Mouse (Mus musculus): ENCODE data around the gene Cdh13. TPM values are rescaled to one million over a fixed set of nuclear protein-coding genes. Genes with fewer than 3 reads are reported as not detected.

Cdh13 gene
- polyA plus RNA-seq, 1 experiment: not detected

DNA sequence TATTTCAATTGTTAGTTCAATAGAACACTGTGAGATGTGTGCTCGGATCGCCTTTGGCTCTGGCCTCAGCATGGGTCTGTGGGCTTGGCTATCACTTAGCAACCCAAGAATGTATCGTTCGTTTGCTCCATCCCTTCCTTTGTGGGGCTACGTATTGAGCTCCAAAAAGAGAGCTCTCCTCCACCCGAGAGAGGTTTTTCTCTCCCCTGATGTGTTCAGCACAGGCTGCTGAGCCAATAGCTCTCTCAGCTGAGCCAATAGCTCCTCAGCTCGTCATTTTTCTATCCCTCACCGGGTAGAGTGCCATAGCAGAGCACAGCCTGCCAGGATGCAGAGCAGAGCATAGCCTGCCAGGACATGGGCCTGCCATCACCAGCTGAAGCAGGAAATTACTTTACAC lies 345.2 kb downstream of the Cdh13 start:
- TF ChIP-seq GATA1 (IDR thresholded peaks at IDR 0.05; ENCODE audit: low read length) (no peak), TAL1 (IDR thresholded peaks at IDR 0.05; ENCODE audit: low read length) (no peak)
- Histone ChIP-seq H3K27me3 (ENCODE audit: control insufficient read depth) (no peaks in the 10 kb centered on the region), H3K4me3 (replicated peaks) (no peak overlapping the region), H3K4me1 (ENCODE audit: control insufficient read depth) (no peaks in the 10 kb centered on the region), H3K9me3 (ENCODE audit: control insufficient read depth, low read length) (peaks cover 32% of the 10 kb centered on the region), H3K36me3 (ENCODE audit: control insufficient read depth) (no peaks in the 10 kb centered on the region)

DNA sequence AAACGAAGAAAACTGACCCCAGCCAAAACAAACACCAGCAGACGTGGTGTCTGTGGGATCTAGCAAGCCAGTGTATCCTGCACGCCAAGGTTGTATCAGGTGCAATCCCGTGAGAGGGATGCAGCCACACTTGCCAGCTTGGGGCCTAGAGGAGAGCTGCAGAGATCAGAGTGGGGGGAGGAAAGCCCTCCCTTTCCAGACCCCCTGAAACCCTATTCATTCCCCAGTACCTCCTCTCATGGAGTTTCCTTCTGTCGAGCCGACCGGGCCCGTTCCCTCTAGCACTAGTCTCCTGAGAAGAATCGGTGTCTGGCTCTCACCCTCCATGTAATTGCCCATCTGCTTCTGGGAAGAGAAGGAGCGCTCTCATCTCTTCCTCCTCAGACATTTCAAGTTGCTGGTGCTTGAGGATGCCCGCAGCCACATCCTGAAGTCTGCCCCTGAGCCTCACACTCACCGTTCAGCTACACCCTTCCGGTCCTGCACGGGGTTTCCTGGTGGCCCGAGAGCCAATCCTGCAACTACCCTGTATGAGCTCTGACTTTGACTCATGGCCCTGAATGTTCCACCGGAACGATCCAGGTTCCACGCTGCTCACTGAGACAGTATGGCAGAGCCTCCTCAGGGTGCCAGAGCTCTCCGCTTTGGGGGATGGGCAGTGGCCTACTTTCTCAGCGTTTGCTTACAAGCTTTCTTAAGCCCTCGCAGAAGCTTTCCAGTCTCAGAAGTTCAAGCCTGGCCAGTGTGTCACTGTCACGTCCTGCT lies 351.9 kb downstream of the Cdh13 start:
- H3K4me3 ChIP-seq (replicated peaks): no peak overlapping the region
- no peaks in the 10 kb centered on the region for H3K4me1 ChIP-seq (ENCODE audit: control insufficient read depth)
- no peaks in the 10 kb centered on the region for H3K27me3 ChIP-seq (ENCODE audit: control insufficient read depth)
- TF ChIP-seq GATA1 (IDR thresholded peaks at IDR 0.05; ENCODE audit: low read length) (no peak), TAL1 (IDR thresholded peaks at IDR 0.05; ENCODE audit: low read length) (no peak)
- no peaks in the 10 kb centered on the region for H3K36me3 ChIP-seq (ENCODE audit: control insufficient read depth)
- H3K9me3 ChIP-seq (ENCODE audit: control insufficient read depth, low read length): peaks cover 50% of the 10 kb centered on the region

DNA sequence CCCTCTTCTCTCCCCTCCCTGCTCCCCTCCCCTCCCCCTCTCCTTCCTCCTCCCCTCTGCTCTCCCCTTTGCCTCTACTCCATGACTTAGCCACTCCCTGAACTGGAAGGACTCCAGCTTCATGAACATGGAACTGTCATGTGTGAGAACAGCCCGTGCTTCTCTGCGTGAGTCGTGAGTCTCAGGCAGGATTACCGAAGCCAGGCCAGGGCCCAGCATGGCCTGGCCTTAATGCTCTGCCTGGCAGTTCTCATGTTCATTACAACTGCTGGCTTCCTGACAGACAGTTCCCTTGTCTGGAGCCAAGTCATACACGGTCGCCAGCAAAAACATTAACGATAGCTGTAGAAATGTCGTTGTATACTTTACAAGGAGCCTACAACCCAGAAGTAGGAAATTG lies 356.1 kb downstream of the Cdh13 start:
- Histone ChIP-seq H3K9me3 (ENCODE audit: control insufficient read depth, low read length) (peaks cover 54% of the 10 kb centered on the region), H3K36me3 (ENCODE audit: control insufficient read depth) (no peaks in the 10 kb centered on the region), H3K4me3 (replicated peaks) (no peak overlapping the region), H3K27me3 (ENCODE audit: control insufficient read depth) (no peaks in the 10 kb centered on the region), H3K4me1 (ENCODE audit: control insufficient read depth) (no peaks in the 10 kb centered on the region)
- no peak for TF ChIP-seq TAL1 (IDR thresholded peaks at IDR 0.05; ENCODE audit: low read length)
- TF ChIP-seq GATA1 (IDR thresholded peaks at IDR 0.05; ENCODE audit: low read length): no peak

DNA sequence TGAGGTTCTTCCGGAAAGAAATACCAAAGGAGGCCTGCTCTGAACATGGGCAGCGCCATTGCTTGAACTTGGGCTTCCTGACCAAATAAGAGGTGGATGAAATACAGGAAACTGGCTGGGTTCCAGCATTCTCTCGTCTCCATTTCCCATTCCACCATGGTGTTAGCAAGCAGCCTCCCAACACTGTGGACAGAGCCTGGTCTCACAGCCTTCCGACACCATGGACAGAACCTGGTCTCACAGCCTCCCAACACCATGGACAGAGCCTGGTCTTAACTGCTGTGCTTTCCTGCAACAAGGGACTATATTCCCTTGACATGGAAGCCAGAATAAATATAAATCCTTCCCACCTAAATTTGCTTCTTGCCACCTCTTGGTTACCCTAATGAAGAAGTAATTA lies 358.3 kb downstream of the Cdh13 start:
- Histone ChIP-seq H3K4me3 (replicated peaks) (no peak overlapping the region), H3K27me3 (ENCODE audit: control insufficient read depth) (no peaks in the 10 kb centered on the region), H3K36me3 (ENCODE audit: control insufficient read depth) (no peaks in the 10 kb centered on the region), H3K9me3 (ENCODE audit: control insufficient read depth, low read length) (peaks cover 61% of the 10 kb centered on the region), H3K4me1 (ENCODE audit: control insufficient read depth) (no peaks in the 10 kb centered on the region)
- TF ChIP-seq GATA1 (IDR thresholded peaks at IDR 0.05; ENCODE audit: low read length): no peak
- no peak for TF ChIP-seq TAL1 (IDR thresholded peaks at IDR 0.05; ENCODE audit: low read length)

DNA sequence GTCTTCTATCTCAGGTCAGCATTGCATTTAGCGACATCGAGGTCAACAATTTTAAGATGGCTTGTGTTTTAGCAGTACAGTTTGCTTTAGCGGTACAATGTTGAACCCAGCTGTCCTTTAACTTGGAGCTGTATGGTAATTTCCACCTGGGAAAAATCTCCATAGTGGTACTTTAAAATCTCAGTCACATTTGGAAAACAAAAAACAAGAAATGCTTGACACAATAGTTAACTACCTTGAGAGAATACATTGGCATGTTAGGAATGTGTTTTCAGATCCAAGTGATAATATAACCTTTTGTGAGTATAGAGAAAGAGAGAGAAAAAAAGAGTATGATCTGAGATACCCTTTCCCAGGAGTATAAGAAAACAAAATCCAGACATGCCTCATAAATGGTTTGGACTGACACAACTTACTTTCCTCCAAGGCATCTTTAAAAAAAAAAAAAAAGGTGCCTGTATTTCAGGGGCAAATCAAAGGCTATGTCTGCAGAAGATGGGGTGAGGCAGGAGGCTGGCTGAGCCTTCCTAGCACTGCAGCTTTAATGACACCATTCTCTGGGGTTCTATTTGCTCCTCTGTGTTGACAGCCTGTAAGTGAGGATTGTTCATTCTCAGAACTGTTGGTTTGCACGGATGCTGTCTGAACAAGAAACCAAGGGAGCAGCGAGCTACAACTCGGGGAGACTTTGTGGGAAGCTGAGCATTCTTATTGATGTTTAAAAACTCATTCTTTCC lies 365.4 kb downstream of the Cdh13 start:
- Histone ChIP-seq H3K27me3 (ENCODE audit: control insufficient read depth) (no peaks in the 10 kb centered on the region), H3K4me1 (ENCODE audit: control insufficient read depth) (no peaks in the 10 kb centered on the region), H3K9me3 (ENCODE audit: control insufficient read depth, low read length) (peaks cover 36% of the 10 kb centered on the region), H3K36me3 (ENCODE audit: control insufficient read depth) (no peaks in the 10 kb centered on the region), H3K4me3 (replicated peaks) (no peak overlapping the region)
- no peak for TF ChIP-seq GATA1 (IDR thresholded peaks at IDR 0.05; ENCODE audit: low read length)
- no peak for TF ChIP-seq TAL1 (IDR thresholded peaks at IDR 0.05; ENCODE audit: low read length)

DNA sequence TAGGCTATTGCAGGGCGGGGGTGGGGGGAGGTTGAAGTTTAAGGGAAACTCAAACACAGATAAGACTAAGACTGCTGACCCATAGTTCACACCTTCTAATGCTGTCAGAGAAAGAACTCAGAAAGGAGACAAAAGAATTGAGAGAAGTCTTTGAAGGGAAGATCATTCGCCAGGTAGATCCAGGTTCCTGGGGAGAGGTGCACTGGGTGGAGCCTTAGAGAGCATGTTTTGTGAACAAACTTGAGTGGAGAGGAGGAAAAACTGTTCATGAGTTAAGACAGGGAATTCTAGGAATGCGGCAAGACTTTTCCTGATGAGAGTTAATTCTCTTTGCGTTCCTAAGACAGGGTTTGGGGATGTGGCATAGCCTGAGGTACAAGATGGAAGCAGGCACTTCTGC lies 366.4 kb downstream of the Cdh13 start:
- H3K9me3 ChIP-seq (ENCODE audit: control insufficient read depth, low read length): peaks cover 38% of the 10 kb centered on the region
- TF ChIP-seq GATA1 (IDR thresholded peaks at IDR 0.05; ENCODE audit: low read length) (no peak), TAL1 (IDR thresholded peaks at IDR 0.05; ENCODE audit: low read length) (no peak)

DNA sequence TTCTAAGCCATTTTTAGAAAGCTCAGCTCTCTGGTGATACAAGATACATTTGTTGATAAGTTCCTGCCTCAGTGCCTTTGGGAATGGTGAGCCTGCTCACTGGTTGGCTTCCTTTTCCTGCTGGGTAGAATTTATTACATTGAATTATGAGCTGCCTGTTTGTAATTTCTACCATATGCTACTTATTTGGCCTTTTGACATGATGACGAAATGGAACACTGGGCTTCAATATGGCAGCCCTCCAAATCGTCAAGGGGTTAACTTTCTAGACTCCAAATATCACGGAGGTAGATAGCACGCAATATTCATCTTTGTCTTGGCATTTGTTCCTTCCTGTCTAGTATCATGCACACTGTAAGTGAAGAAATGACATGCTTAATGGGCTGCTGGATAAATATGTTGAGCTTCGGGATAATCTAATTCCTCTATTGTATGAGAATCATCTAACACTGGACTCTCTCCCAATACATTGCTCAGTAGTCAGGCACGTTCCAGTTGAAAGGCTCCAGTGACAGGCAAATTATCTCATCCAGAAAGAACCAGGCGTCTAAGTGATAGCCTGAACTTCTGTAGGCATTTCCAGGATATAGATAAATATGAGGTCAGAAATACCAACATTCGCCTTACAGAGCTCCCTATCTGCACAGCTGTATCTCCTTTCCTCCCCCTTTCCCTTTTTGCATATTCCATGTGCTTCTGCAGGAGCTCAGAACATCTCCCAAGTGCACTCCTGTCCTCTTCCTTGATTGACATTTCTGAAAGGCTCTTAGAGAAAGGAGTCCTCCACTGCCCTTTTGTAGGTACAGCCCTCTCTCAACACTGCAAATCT lies 378.7 kb downstream of the Cdh13 start:
- no peak overlapping the region for H3K4me3 ChIP-seq (replicated peaks)
- H3K27me3 ChIP-seq (ENCODE audit: control insufficient read depth): no peaks in the 10 kb centered on the region
- no peaks in the 10 kb centered on the region for H3K4me1 ChIP-seq (ENCODE audit: control insufficient read depth)
- peaks cover 63% of the 10 kb centered on the region for H3K9me3 ChIP-seq (ENCODE audit: control insufficient read depth, low read length)
- no peaks in the 10 kb centered on the region for H3K36me3 ChIP-seq (ENCODE audit: control insufficient read depth)
- TF ChIP-seq GATA1 (IDR thresholded peaks at IDR 0.05; ENCODE audit: low read length): no peak
- TF ChIP-seq TAL1 (IDR thresholded peaks at IDR 0.05; ENCODE audit: low read length): no peak

More for the DNA sequence above, 366.4 kb downstream of the Cdh13 start:
- H3K4me1 ChIP-seq (ENCODE audit: control insufficient read depth): no peaks in the 10 kb centered on the region
- no peak overlapping the region for H3K4me3 ChIP-seq (replicated peaks)
- no peaks in the 10 kb centered on the region for H3K27me3 ChIP-seq (ENCODE audit: control insufficient read depth)
- no peaks in the 10 kb centered on the region for H3K36me3 ChIP-seq (ENCODE audit: control insufficient read depth)

DNA sequence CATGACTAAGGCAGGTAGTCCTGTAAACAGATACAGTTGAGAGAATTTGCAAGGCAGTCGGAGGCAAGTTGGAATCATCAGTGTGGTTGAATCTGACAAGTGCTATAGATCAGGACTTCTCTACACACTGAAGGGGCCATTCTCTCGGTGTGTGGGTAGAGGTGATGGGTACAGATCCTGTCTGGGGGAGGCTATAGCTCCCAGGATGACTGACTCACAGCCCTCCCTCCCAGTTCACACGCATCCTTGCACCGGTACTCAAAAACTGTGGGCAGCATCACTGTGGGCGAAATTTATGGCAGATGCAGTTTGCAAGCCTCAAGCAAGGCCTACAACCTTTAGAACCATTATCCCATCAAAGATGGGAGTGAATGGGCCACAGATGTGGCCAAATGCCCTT lies 381.5 kb downstream of the Cdh13 start:
- TF ChIP-seq GATA1 (IDR thresholded peaks at IDR 0.05; ENCODE audit: low read length) (no peak), TAL1 (IDR thresholded peaks at IDR 0.05; ENCODE audit: low read length) (no peak)
- no peaks in the 10 kb centered on the region for H3K27me3 ChIP-seq (ENCODE audit: control insufficient read depth)
- no peaks in the 10 kb centered on the region for H3K36me3 ChIP-seq (ENCODE audit: control insufficient read depth)
- H3K4me3 ChIP-seq (replicated peaks): no peak overlapping the region
- H3K4me1 ChIP-seq (ENCODE audit: control insufficient read depth): no peaks in the 10 kb centered on the region
- peaks cover 77% of the 10 kb centered on the region for H3K9me3 ChIP-seq (ENCODE audit: control insufficient read depth, low read length)

DNA sequence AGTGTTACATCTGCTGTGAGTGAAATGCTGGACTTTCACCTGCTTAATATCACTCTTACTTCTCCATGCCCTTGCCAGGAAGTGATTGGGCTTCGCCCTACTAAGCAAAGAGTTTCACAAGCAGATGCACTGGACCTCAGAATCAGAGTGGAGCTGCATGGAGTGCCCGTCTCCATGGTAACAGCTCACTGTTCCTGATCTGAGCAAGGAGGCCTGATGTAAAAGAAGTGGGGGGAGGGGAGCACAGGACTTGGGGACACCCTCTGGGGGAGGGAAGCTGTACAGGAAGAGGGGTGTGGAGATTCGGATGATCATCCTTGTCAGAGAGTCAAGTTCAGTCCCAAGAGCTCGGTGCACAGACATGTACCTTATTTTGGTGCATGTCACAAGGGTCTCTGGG lies 384.2 kb downstream of the Cdh13 start:
- Histone ChIP-seq H3K27me3 (ENCODE audit: control insufficient read depth) (no peaks in the 10 kb centered on the region), H3K4me1 (ENCODE audit: control insufficient read depth) (no peaks in the 10 kb centered on the region), H3K36me3 (ENCODE audit: control insufficient read depth) (no peaks in the 10 kb centered on the region), H3K4me3 (replicated peaks) (no peak overlapping the region), H3K9me3 (ENCODE audit: control insufficient read depth, low read length) (peaks cover 82% of the 10 kb centered on the region)
- TF ChIP-seq TAL1 (IDR thresholded peaks at IDR 0.05; ENCODE audit: low read length) (no peak), GATA1 (IDR thresholded peaks at IDR 0.05; ENCODE audit: low read length) (no peak)

All from erythroblast, embryonic 14.5 days (primary cell).